Mouse (Mus musculus) stomach, postnatal 0 days (tissue): ENCODE results near the gene Acvrl1. TPM values are rescaled to one million over a fixed set of nuclear protein-coding genes. Genes with fewer than 3 reads are reported as not detected.
"Not testable (repeated sequence)": the region's sequence is repeated elsewhere in the genome, so short reads cannot be mapped to it uniquely, and the experiment has no call there.

Source experiments
- ATAC-seq: fragments of 200-750 bp; cut with Nextera tagmentation; 2 replicates; pipeline ENCODE4 v1.8.0; 2017; ENCODE audit not compliant: low FRiP score, low TSS enrichment
- DNase-seq: peaks from one replicate; pipeline ENCODE4 v3.0.0-alpha.2; 2016; ENCODE audit warnings: low spot score
- H3K27ac ChIP-seq: fragments of 300-500 bp; sonication (generic); replicated peaks from 2 replicates; pipeline ENCODE4 v1.5.1; 2014; ENCODE audit warnings: mild to moderate bottlenecking, control low read depth
- H3K27me3 ChIP-seq: fragments of 300-500 bp; sonication (generic); 2 replicates; pipeline ENCODE4 v1.6.1; 2014; ENCODE audit warnings: low read length; ENCODE audit not compliant: control insufficient read depth, insufficient read depth
- H3K36me3 ChIP-seq: fragments of 300-500 bp; sonication (generic); 2 replicates; pipeline ENCODE4 v1.6.1; 2014; ENCODE audit warnings: low read length, mixed read lengths; ENCODE audit not compliant: control insufficient read depth, insufficient read depth
- H3K4me1 ChIP-seq: fragments of 300-500 bp; sonication (generic); replicated peaks from 2 replicates; pipeline ENCODE4 v1.6.1; 2014; ENCODE audit warnings: antibody characterized with exemption; ENCODE audit not compliant: control insufficient read depth, insufficient read depth
- H3K4me2 ChIP-seq: fragments of 300-500 bp; sonication (generic); replicated peaks from 2 replicates; pipeline ENCODE4 v1.6.1; 2014; ENCODE audit warnings: low read depth, mild to moderate bottlenecking, control low read depth, moderate library complexity
- H3K4me3 ChIP-seq: fragments of 300-500 bp; sonication (generic); 2 replicates; pipeline ENCODE4 v1.5.1; 2014; ENCODE audit warnings: low read depth, low read length, control low read depth
- H3K9ac ChIP-seq: fragments of 300-500 bp; sonication (generic); 2 replicates; pipeline ENCODE4 v1.6.1; 2014; ENCODE audit warnings: mild to moderate bottlenecking, low read length, control low read depth, mixed read lengths
- H3K9me3 ChIP-seq: fragments of 300-500 bp; sonication (generic); 2 replicates; pipeline ENCODE4 v1.6.1; 2016; ENCODE audit warnings: low read length; ENCODE audit not compliant: control insufficient read depth
- CTCF ChIP-seq: IDR thresholded peaks from 2 replicates; pipeline ENCODE4 v1.5.1; 2016; ENCODE audit warnings: antibody characterized with exemption, low read depth, mild to moderate bottlenecking, moderate library complexity
- EP300 ChIP-seq: optimal IDR thresholded peaks from 2 replicates; pipeline ENCODE3; 2016; ENCODE audit warnings: antibody characterized with exemption
- WGBS: fragments of 180-500 bp; shearing (Covaris S2); extraction: QIAGEN DNeasy Blood & Tissue Kit; methylation state at CpG from one replicate; pipeline ENCODE4 v1.1.7; 2014; 5-methylcytosine and 5-hydroxymethylcytosine counted together
- polyA plus RNA-seq: library from polyadenylated mRNA; unstranded; fragments of >200 nt; fragmentation: Nextera tagmentation; extraction: Ambion mirVana; gene quantifications from 2 replicates; pipeline ENCODE4 v1.2.1, GENCODE M21; 2015

The Acvrl1 gene
- polyA plus RNA-seq, 1 experiment from 2014 or later: 15.2 TPM

- H3K4me1 ChIP-seq, DNase-seq, ATAC-seq, H3K4me3 ChIP-seq, H3K9me3 ChIP-seq, H3K27me3 ChIP-seq, H3K9ac ChIP-seq, H3K36me3 ChIP-seq: not testable (repeated sequence)
- Histone ChIP-seq H3K27ac (peak overlapping the region; percentile 82), H3K4me2 (0 out of 2 replicates have a peak overlapping the region, but pooled peaks have one; percentile 11)
- 91% methylated on average over 2 of the region's 2 CpGs for WGBS
- TF ChIP-seq CTCF: peak; percentile 19; the same call in 1 of the 2 replicates
These were observed 14.5 kb upstream of the Acvrl1 start for GRCm38 (mm10) chr15:101113778-101114177.

GRCm38 (mm10) chr15:101115511-101116110 is 12.7 kb upstream of the Acvrl1 start, which contains the start of gene Ankrd33:
TSS of gene Ankrd33 (plus strand) at chr15:101115755.
- no peak within 1 kb of the TSS for H3K9ac ChIP-seq
- no peak within 1 kb of the TSS for H3K27ac ChIP-seq
- TF ChIP-seq EP300 (no peak), CTCF (no peak)
- H3K36me3 ChIP-seq: no peaks in the 10 kb centered on the region
- H3K4me1 ChIP-seq: no peaks in the 10 kb centered on the region
- no peak within 1 kb of the TSS for H3K4me2 ChIP-seq
- 74% methylated on average over 5 of the region's 5 CpGs for WGBS
- H3K27me3 ChIP-seq: no peaks in the 10 kb centered on the region
- H3K9me3 ChIP-seq: no peaks in the 10 kb centered on the region
- no peak within 1 kb of the TSS for H3K4me3 ChIP-seq
- DNase-seq (no peak), ATAC-seq (no peak)

- ATAC-seq (peak; percentile 21; the same call in 1 of the 2 replicates), DNase-seq (no peak)
- Histone ChIP-seq H3K36me3 (no peaks in the 10 kb centered on the region), H3K4me3 (no peak overlapping the region), H3K9me3 (no peaks in the 10 kb centered on the region), H3K27ac (0 out of 2 replicates have a peak overlapping the region, but pooled peaks have one; percentile 30), H3K4me2 (no peak overlapping the region), H3K9ac (no peak overlapping the region), H3K27me3 (no peaks in the 10 kb centered on the region), H3K4me1 (peaks cover 3% of the 10 kb centered on the region; the same call in 1 of the 2 replicates)
- peak; percentile 76 for TF ChIP-seq CTCF
- no peak for TF ChIP-seq EP300
- 56% methylated on average over 14 of the region's 14 CpGs for WGBS
These were observed 9.8 kb upstream of the Acvrl1 start for GRCm38 (mm10) chr15:101118399-101119125.

GRCm38 (mm10) chr15:101121411-101122289 is 6.7 kb upstream of the Acvrl1 start:
- no peak for TF ChIP-seq EP300
- no peak for TF ChIP-seq CTCF
- no peak overlapping the region for H3K4me2 ChIP-seq
- H3K27ac ChIP-seq: no peak overlapping the region
- DNase-seq: no peak
- ATAC-seq: no peak
- H3K4me1 ChIP-seq: peaks cover 3% of the 10 kb centered on the region; the same call in 1 of the 2 replicates
- no peaks in the 10 kb centered on the region for H3K36me3 ChIP-seq
- no peak overlapping the region for H3K9ac ChIP-seq
- H3K4me3 ChIP-seq: no peak overlapping the region
- H3K9me3 ChIP-seq: no peaks in the 10 kb centered on the region
- H3K27me3 ChIP-seq: no peaks in the 10 kb centered on the region
- 69% methylated on average over 9 of the region's 9 CpGs for WGBS

- no peak for DNase-seq
- H3K27ac ChIP-seq: no peak overlapping the region
- no peak for TF ChIP-seq EP300
- peak; percentile 41 for TF ChIP-seq CTCF
These were observed 6.1 kb upstream of the Acvrl1 start for GRCm38 (mm10) chr15:101122290-101122589.

More at GRCm38 (mm10) chr15:101122290-101122589, 6.1 kb upstream of the Acvrl1 start:
- peaks cover 3% of the 10 kb centered on the region; the same call in 1 of the 2 replicates for H3K4me1 ChIP-seq
- H3K9ac ChIP-seq: no peak overlapping the region
- 47% methylated on average over 2 of the region's 2 CpGs for WGBS
- H3K4me3 ChIP-seq: no peak overlapping the region
- H3K9me3 ChIP-seq: no peaks in the 10 kb centered on the region
- no peaks in the 10 kb centered on the region for H3K27me3 ChIP-seq
- no peaks in the 10 kb centered on the region for H3K36me3 ChIP-seq
- no peak overlapping the region for H3K4me2 ChIP-seq
- ATAC-seq: peak; percentile 45; the same call in 1 of the 2 replicates
